Mouse (Mus musculus) T-helper 17 cell (primary cell): ENCODE results near the gene Gm20388.

ENCODE experiments used
- in situ Hi-C, 2 experiments: fragments of 300-600 bp; cut with MboI, MseI; formaldehyde crosslinking; loops; 1 replicate in 1 of 2; 2 replicates in 1 of 2; pipeline ENCODE4 v1.15.1; 2025; ENCODE audit warnings: high pct_unique_total_duplicates in 2 of 2

Gene Gm20388

GRCm38 (mm10) chr8:124027831-124028230, 4117.2 kb downstream of the Gm20388 start:
- in situ Hi-C loops: no loop called here

DNA sequence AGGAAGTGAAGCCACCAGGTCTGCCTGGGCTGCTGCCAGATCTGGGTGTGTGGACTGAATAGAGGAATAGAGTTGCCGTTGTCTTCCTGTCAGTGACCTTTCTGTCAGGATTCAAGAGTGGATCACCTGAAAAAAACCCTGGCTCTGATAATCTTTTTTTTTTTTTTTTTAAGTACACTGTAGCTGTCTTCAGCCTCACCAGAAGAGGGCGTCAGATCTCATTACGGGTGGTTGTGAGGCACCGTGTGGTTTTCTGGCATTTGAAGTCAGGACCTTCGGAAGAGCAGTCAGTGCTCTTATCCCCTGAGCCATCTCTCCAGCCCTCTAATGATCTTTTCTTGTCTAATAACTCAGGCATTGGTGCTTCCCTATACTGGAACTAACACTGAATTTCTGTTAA, 4122.8 kb downstream of the Gm20388 start:
- in situ Hi-C loops: no loop called here

- in situ Hi-C loops: no loop called here
Observed at GRCm38 (mm10) chr8:124038121-124038520, 4127.5 kb downstream of the Gm20388 start.

GRCm38 (mm10) chr8:124039351-124039750, 4128.7 kb downstream of the Gm20388 start:
- in situ Hi-C loops: no loop called here

GRCm38 (mm10) chr8:124042201-124042600, 4131.6 kb downstream of the Gm20388 start:
- in situ Hi-C loops: no loop called here

- in situ Hi-C loops: no loop called here
Observed at GRCm38 (mm10) chr8:124044421-124044820, 4133.8 kb downstream of the Gm20388 start.

DNA sequence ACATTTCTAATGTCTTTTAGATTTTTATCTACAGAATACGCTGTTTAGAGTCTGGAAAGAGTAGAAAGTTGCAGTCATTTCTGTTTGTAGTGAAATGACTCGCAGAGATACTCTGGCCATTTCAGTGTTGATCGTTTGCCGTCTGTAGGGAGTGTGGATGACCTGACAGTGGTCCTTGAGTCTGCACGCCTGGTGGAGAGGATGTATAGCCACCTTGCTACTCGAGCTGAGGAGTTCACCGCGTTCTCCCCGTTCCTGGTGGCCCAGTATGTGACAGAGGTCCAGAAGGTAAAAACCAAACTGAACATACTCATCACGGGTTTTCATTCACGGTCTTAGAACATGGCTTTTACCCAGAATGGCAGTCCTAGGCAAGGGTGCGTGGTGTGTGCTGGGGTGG, 4134.3 kb downstream of the Gm20388 start:
- in situ Hi-C loops: no loop called here

- in situ Hi-C loops: no loop called here
Observed at GRCm38 (mm10) chr8:124045856-124046255, 4135.2 kb downstream of the Gm20388 start.

DNA sequence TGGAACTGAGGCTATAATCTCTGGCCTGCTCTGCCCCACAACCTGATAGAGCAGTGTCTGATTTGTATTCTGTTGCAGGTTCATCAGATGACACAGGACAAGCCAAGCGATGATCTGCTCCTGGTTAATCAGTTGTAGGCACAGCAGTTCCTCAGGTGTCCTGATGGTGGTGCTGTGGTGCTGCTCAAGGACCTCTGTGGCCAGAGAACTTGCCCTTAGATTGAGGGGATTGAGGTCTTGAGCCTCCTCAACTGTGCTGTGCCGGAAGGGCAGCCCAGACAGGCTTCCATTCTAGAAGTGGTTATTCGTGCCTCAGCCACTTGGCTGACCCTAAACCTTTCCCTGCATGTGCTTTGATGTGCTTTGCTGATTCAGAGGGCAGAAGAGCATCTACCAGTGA, 4141.5 kb downstream of the Gm20388 start:
- in situ Hi-C loops: loop anchor here (5.0 kb wide), 1 partner anchor 295 kb away; no protein-coding TSS in a partner anchor

DNA sequence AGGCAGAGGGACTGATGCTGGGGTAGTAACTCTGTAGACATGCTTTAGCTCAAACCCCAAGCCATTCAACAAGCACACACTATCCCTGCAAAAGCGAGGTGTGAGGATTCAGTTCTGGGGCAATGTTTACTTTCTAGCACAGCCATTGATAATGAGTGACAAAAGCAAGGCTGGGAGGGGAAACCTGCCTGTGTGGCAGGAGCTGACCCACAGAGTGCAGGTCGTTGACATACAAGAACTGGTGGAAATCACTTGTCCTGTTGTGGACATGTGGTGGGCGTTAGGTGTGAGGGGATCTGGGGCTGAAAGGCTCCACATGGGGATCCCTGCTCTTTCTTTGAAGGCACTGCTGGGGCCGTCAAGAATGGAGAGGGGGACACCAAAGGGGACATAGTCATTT, 4141.9 kb downstream of the Gm20388 start:
- in situ Hi-C loops: loop anchor here (5.0 kb wide), 1 partner anchor 295 kb away; no protein-coding TSS in a partner anchor

DNA sequence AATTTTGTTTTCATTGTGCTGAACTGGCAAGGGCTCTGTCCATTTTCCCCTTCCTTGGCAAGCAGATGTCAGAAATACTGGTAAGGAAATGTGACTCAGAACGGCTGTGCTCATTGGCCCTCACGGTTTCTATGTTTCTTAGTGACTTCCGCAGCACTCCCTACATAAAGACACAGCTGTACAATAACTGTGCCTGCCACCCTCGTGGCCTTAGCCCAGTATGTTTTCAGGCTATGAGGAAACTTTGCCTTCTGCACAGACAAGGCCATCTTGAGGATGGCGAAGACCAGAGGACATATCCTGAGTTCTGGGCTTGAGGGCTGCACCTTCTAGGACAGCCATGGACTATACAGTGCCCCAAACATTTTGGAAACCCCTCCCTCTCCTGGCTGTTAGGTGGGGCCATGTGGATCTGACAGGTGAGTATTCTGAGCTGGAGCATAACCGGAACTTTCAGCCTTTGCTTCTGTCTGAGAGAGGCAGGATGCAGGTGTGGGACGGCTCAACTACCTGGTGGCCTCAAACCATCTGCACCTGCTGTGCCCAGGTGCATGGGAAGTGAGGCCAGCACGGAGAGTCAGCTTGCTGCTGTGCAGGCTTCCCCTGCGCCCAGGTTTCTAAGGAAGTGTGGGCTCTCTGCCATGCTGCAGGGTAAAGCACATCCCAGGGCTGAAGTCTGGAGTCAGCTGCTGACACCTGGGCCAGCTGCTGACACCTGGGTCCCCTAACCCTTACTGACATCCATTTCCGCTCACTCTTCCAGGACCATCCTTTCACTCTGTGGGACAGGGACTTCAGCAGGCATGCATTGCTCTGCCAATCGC, 4146.4 kb downstream of the Gm20388 start:
- in situ Hi-C loops: no loop called here

DNA sequence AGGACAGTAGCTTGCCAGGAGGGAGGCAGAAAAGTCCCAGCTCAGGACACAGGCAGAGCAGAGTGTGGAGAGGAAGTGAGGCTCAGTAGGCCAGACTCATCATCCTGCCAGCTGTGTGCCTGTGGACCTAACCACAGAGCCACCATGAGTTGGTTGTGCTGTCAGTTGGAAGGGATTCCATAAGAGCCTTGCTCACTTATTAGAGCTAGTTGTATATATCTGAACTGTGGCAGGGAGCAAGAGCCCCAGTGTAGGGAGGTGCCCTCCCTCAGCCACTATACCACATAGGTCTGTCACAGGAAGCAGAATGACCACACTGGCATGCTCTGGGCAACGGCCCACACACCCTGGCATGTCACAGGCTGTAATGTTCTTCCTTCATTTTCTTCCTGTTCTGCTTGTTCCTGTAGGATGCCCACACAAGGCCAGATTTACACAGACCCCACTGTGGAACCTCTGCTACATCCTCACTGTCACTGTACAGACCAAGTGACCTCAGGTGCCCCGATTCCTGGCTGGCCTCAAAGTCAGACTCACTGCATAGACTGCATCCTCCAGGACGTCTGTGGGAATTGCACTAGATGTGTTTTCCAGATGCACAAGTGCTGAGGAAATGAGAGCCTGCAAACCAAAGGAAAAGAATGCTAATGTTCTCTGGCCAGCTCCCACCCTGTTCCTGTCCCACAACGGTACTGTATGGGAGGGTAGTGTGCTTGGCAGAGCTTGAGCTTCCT, 4155.9 kb downstream of the Gm20388 start:
- in situ Hi-C loops: no loop called here

- in situ Hi-C loops: no loop called here
Observed at GRCm38 (mm10) chr8:124067059-124067750, 4156.6 kb downstream of the Gm20388 start.

GRCm38 (mm10) chr8:124070363-124071324, 4160.0 kb downstream of the Gm20388 start:
- in situ Hi-C loops: no loop called here

- in situ Hi-C loops: no loop called here
Observed at GRCm38 (mm10) chr8:124075977-124076376, 4165.3 kb downstream of the Gm20388 start.

- in situ Hi-C loops: no loop called here
Observed at GRCm38 (mm10) chr8:124076416-124076815, 4165.8 kb downstream of the Gm20388 start.

GRCm38 (mm10) chr8:124077377-124077776, 4166.7 kb downstream of the Gm20388 start:
- in situ Hi-C loops: no loop called here

DNA sequence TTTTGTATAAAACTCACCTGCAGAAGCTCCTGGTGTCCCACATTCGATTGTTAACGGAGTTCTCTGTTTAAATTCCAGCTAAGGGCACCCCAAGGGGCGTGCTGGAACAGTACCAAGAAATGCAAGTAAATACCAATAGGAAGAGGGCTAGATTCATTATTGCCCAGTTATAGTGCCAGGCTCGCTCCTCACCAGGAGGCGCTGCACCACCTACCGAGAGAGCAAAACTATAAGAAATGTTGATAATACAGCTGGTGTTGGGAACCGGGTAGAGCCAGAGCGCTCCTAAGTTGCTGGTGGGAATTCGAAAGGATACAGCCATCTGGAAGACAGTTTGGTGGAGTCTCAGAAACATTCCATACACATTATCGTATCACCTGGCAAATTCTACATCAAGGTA, 4167.4 kb downstream of the Gm20388 start:
- in situ Hi-C loops: no loop called here

- in situ Hi-C loops: no loop called here
Observed at GRCm38 (mm10) chr8:124078969-124079368, 4168.3 kb downstream of the Gm20388 start.

DNA sequence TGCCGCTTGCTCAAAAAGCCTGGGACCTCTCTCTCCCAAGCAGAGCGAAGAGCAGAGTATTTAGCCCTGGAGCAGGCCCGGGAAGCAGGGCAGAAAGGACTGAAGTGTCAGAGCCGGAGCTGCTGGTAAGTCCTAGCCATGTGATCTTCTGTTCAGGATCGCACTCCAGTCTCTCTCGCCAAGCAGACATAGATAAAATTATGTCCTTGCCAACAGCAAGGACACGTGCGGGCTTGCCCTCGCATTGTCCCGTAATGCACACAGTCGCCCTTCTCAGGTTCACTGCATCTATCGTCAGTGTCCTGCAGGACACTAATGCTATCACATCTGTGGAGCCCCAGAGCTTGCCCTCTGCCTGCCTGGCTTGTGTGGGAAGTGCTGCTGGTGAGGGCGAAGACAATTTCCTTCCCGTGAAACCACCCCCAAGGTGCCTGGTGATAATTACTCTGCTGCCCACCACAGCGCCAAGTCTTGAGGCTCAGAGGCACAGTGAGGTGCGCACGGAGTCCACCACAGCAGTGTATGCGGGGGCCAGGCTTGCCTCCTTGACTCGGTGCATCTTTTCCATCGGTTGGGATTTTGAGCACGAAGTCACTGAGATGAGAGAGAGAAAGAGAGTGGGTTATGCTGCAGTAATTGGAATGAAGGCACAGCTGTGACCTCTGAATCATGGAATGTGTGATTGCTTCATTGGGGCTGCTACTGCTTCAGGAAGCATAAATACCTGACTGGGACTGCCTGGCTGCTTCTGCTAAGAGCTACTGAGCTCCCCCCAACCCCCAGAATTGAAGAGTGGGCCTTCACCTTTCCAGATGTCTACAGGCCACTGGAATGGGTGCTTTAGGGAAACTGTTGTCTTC, 4170.1 kb downstream of the Gm20388 start:
- in situ Hi-C loops: no loop called here
